21 mouse cellular contexts compared by ENCODE assay signal in the genomic region with DNA sequence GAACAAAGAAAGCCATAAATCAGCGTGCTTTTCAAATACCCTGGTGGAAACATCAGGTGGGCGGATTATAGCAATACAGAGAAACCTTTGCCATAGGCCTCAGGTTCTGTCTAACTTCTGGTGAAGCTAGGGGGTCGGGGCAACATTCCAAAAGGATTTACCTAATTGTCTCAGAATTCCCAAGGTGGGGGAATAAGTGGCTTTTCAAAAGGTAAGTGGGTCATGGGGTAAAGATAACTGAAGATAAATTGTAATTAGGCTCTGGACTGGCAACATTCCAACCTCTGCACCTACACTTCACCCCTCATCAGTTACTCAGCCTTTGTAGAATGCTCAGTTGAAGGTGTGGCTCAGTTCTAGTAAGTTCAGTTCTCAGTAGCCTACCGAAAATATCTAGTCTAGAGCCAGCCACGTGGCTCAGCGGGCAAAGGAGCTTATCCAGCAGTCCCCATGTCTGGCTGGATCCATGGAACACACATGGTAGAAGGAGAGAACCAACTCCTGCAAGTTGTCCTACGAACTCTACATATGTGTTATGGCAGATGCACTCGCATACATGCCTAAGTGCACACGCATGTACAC. TPM values are rescaled to one million over a fixed set of nuclear protein-coding genes. Genes with fewer than 3 reads are reported as not detected.
DNase-seq lines count a peak whose midpoint lies in the region; ATAC-seq and TF ChIP-seq lines count a peak whose summit lies in the region.
"Had no signal": no experiment of that assay in that cellular context is flagged by ENCODE, and none has a peak within 500 bp of the region (broad histone marks: within the 10 kb centered on the region; RNA-seq: fewer than 3 reads in every experiment).

No protein-coding gene starts in this region.

- no peak for ATAC-seq in lung, embryonic 15.5 days (ENCODE audit: borderline replicate concordance, extremely low read depth, low FRiP score, low TSS enrichment)
- ATAC-seq in stomach, embryonic 16.5 days (ENCODE audit: insufficient read depth, low FRiP score), result no peak
- no peak for ATAC-seq in megakaryocyte-erythroid progenitor cell, adult 5-6 weeks (replicated peaks; ENCODE audit: low FRiP score, low TSS enrichment, poor library complexity, severe bottlenecking)
- ATAC-seq: forebrain, embryonic 16.5 days had no signal

- H3K4me2 ChIP-seq in lung, embryonic 15.5 days, result no peak overlapping the region
- H3K4me2 ChIP-seq in stomach, embryonic 16.5 days (ENCODE audit: low read depth, low read length), result no peak overlapping the region
- H3K4me2 ChIP-seq: embryonic facial prominence, embryonic 15.5 days; heart, embryonic 11.5 days; heart, embryonic 15.5 days; hindbrain, embryonic 14.5 days had no signal

- H3K36me3 ChIP-seq in lung, embryonic 15.5 days, result no peaks in the 10 kb centered on the region
- H3K36me3 ChIP-seq in MEL (ENCODE audit: control insufficient read depth in 1 of 2, insufficient read depth in 2 of 2, low read length in 2 of 2), result peaks cover 0 to 8% of the 10 kb centered on the region in 2 experiments; a peak in 1 of 4 replicates
- H3K36me3 ChIP-seq in stomach, embryonic 16.5 days (ENCODE audit: control insufficient read depth, insufficient read depth, low read length), result no peaks in the 10 kb centered on the region
- H3K36me3 ChIP-seq: embryonic facial prominence, embryonic 15.5 days; heart, embryonic 15.5 days; hindbrain, embryonic 10.5 days had no signal

- no peaks in the 10 kb centered on the region for H3K79me2 ChIP-seq in MEL (ENCODE audit: control insufficient read depth, insufficient read depth, low read length, poor library complexity)

- WGBS in lung, embryonic 15.5 days, result 69% methylated on average over 9 of the region's 9 CpGs
- WGBS in stomach, embryonic 16.5 days, result 75% methylated on average over 9 of the region's 9 CpGs

- H3K4me3 ChIP-seq in lung, embryonic 15.5 days, result no peak overlapping the region
- no peak overlapping the region for H3K4me3 ChIP-seq in MEL (ENCODE audit: control insufficient read depth in 1 of 2, insufficient read depth in 1 of 2, low read depth in 2 of 2, low read length in 2 of 2)
- no peak overlapping the region for H3K4me3 ChIP-seq in stomach, embryonic 16.5 days (replicated peaks; ENCODE audit: low read length)
- H3K4me3 ChIP-seq: embryonic facial prominence, embryonic 15.5 days; erythroblast, embryonic 14.5 days; heart, adult 2 months; heart, embryonic 15.5 days; hindbrain, embryonic 10.5 days had no signal

- H3K27me3 ChIP-seq in lung, embryonic 15.5 days, result no peaks in the 10 kb centered on the region
- no peaks in the 10 kb centered on the region for H3K27me3 ChIP-seq in MEL (ENCODE audit: control insufficient read depth in 1 of 2, insufficient read depth in 2 of 2, low read length in 2 of 2)
- no peaks in the 10 kb centered on the region for H3K27me3 ChIP-seq in stomach, embryonic 16.5 days (ENCODE audit: control insufficient read depth, insufficient read depth, low read length)
- H3K27me3 ChIP-seq: embryonic facial prominence, embryonic 15.5 days; heart, embryonic 15.5 days had no signal

- no peak for TF ChIP-seq CTCF in MEL (IDR thresholded peaks at IDR 0.05 in 2 of 3, conservative IDR thresholded peaks at IDR 0.05 in 1 of 3; ENCODE audit: control insufficient read depth in 1 of 3, insufficient read depth in 1 of 3, low read depth in 2 of 3, low read length in 3 of 3, poor library complexity in 1 of 3, severe bottlenecking in 1 of 3)

- peaks cover 15% of the 10 kb centered on the region for H3K4me1 ChIP-seq in lung, embryonic 15.5 days
- peaks cover 5 to 11% of the 10 kb centered on the region in 2 experiments; a peak in 3 of 4 replicates for H3K4me1 ChIP-seq in MEL (ENCODE audit: control insufficient read depth in 1 of 2, insufficient read depth in 2 of 2, low read length in 2 of 2)
- peaks cover 10% of the 10 kb centered on the region; the same call in 1 of the 2 replicates for H3K4me1 ChIP-seq in stomach, embryonic 16.5 days (ENCODE audit: control insufficient read depth, insufficient read depth, low read length)
- H3K4me1 ChIP-seq: embryonic facial prominence, embryonic 15.5 days; heart, embryonic 15.5 days had no signal

- no peak for DNase-seq in lung, postnatal 4 days
- DNase-seq in MEL (ENCODE audit: low read depth, low spot score), result peak; percentile 62
- peak; percentile 97 for DNase-seq in fat pad, adult 2 months (ENCODE audit: extremely low read depth, low read depth, low spot score)
- no peak for DNase-seq in right cerebral cortex, postnatal 14 days
- DNase-seq: cerebellum, adult 11 months; cerebellum, adult 8-10 months; cerebellum, postnatal 14 days; embryo, embryonic 11 days; gastrocnemius, postnatal 10 days; heart, adult 2 months; heart, postnatal 14 days had no signal

- H3K9ac ChIP-seq in lung, embryonic 15.5 days, result no peak overlapping the region
- H3K9ac ChIP-seq in MEL (ENCODE audit: control insufficient read depth, low read depth, low read length, poor library complexity, severe bottlenecking), result no peak overlapping the region
- H3K9ac ChIP-seq in stomach, embryonic 16.5 days (ENCODE audit: low read length), result no peak overlapping the region; the same call in 1 of the 2 replicates
- H3K9ac ChIP-seq: embryonic facial prominence, embryonic 15.5 days; heart, embryonic 15.5 days; hindbrain, embryonic 14.5 days had no signal

- H3K9me3 ChIP-seq in lung, embryonic 15.5 days, result no peaks in the 10 kb centered on the region
- H3K9me3 ChIP-seq in MEL (replicated peaks; ENCODE audit: insufficient read depth, low read length), result no peaks in the 10 kb centered on the region
- H3K9me3 ChIP-seq in stomach, embryonic 16.5 days (replicated peaks; ENCODE audit: control insufficient read depth, low read length), result 0 out of 2 replicates have a peak, but pooled peaks cover 4% of the 10 kb centered on the region
- H3K9me3 ChIP-seq: embryonic facial prominence, embryonic 15.5 days; heart, embryonic 15.5 days had no signal

- no peak for TF ChIP-seq POLR2A in MEL (IDR thresholded peaks at IDR 0.05; ENCODE audit: control insufficient read depth in 1 of 2, insufficient read depth in 1 of 2, low read depth in 1 of 2, low read length in 2 of 2, poor library complexity in 1 of 2)

- no peak for TF ChIP-seq RAD21 in MEL (IDR thresholded peaks at IDR 0.05; ENCODE audit: low read depth, low read length)

- TF ChIP-seq EP300 in MEL (IDR thresholded peaks at IDR 0.05; ENCODE audit: low read depth in 1 of 2, low read length in 2 of 2), result no peak

- H3K27ac ChIP-seq in lung, embryonic 15.5 days, result 0 out of 2 replicates have a peak overlapping the region, but pooled peaks have one; percentile 29
- no peak overlapping the region for H3K27ac ChIP-seq in MEL (ENCODE audit: control insufficient read depth, low read depth, low read length)
- H3K27ac ChIP-seq in stomach, embryonic 16.5 days (ENCODE audit: low read length), result peak overlapping the region; percentile 79
- H3K27ac ChIP-seq: embryonic facial prominence, embryonic 15.5 days; heart, adult 2 months; heart, embryonic 15.5 days; hindbrain, embryonic 10.5 days; hindbrain, embryonic 14.5 days had no signal

TF ChIP-seq in MEL, 35 proteins besides CTCF, POLR2A, EP300 and RAD21 (continues in another document):
- TF ChIP-seq GATA1 (IDR thresholded peaks at IDR 0.05; ENCODE audit: low read depth, low read length) (0 out of 2 replicates have a peak, but pooled peaks have one; percentile 24), MEF2A (IDR thresholded peaks at IDR 0.05; ENCODE audit: extremely low read depth, insufficient replicate concordance, low read depth, low read length, poor library complexity, severe bottlenecking) (no peak), CHD2 (IDR thresholded peaks at IDR 0.05; ENCODE audit: low read length) (no peak), E2F4 (IDR thresholded peaks at IDR 0.05; ENCODE audit: borderline replicate concordance, low read depth, low read length) (no peak), MAX (IDR thresholded peaks at IDR 0.05; ENCODE audit: low read length) (peak; percentile 59), SMC3 (IDR thresholded peaks at IDR 0.05; ENCODE audit: low read depth, low read length) (no peak), POLR2AphosphoS5 (IDR thresholded peaks at IDR 0.05; ENCODE audit: borderline replicate concordance, low read depth, low read length) (no peak), MXI1 (IDR thresholded peaks at IDR 0.05; ENCODE audit: low read depth, low read length) (peak; percentile 32; the same call in 1 of the 2 replicates), JUND (IDR thresholded peaks at IDR 0.05; ENCODE audit: low read depth, low read length) (no peak), USF2 (IDR thresholded peaks at IDR 0.05; ENCODE audit: borderline replicate concordance in 1 of 2, insufficient read depth in 1 of 2, low read depth in 1 of 2, low read length in 2 of 2) (no peak), USF1 (IDR thresholded peaks at IDR 0.05; ENCODE audit: low read depth, low read length) (peak; percentile 43; the same call in 1 of the 2 replicates), ZKSCAN1 (IDR thresholded peaks at IDR 0.05; ENCODE audit: low read depth, low read length) (no peak), BHLHE40 (IDR thresholded peaks at IDR 0.05; ENCODE audit: borderline replicate concordance, low read depth, low read length) (no peak), HCFC1 (IDR thresholded peaks at IDR 0.05; ENCODE audit: low read depth, low read length) (no peak), MYB (IDR thresholded peaks at IDR 0.05; ENCODE audit: low read depth, low read length) (no peak), ZMIZ1 (IDR thresholded peaks at IDR 0.05; ENCODE audit: low read depth, low read length) (no peak), NRF1 (IDR thresholded peaks at IDR 0.05; ENCODE audit: insufficient read depth, low read depth, low read length, poor library complexity, severe bottlenecking) (no peak), CHD1 (IDR thresholded peaks at IDR 0.05; ENCODE audit: low read depth, low read length) (no peak), MAZ (IDR thresholded peaks at IDR 0.05; ENCODE audit: low read depth, low read length) (no peak), MAFK (IDR thresholded peaks at IDR 0.05; ENCODE audit: borderline replicate concordance, low read depth, low read length) (no peak), MYC (IDR thresholded peaks at IDR 0.05; ENCODE audit: low read depth, low read length) (0 out of 2 replicates have a peak, but pooled peaks have one; percentile 61), GABPA (IDR thresholded peaks at IDR 0.05; ENCODE audit: low read depth, low read length) (no peak), RCOR1 (IDR thresholded peaks at IDR 0.05; ENCODE audit: low read depth, low read length) (no peak)

RNA-seq across cellular contexts. Expression of a gene that starts 51.8 kb away (rescaled TPM):
- 27.1 and 27.3 TPM in 2 replicates for polyA plus RNA-seq in lung, embryonic 15.5 days (2015; fragmentation: Nextera tagmentation; extraction: Ambion mirVana)
- 15.5 and 16.1 TPM in 2 replicates for total RNA-seq in MEL (2012; rRNA removed)
- polyA plus RNA-seq in MEL (2012; ENCODE audit: insufficient read depth in 1 of 2, insufficient read length in 2 of 2, low read depth in 1 of 2, low replicate concordance in 2 of 2, missing spikeins in 1 of 2), result 10 to 100 TPM in 1 of 2 experiments, not detected in 1; 10.1 TPM
- polyA plus RNA-seq in stomach, embryonic 16.5 days (2015; fragmentation: Nextera tagmentation; extraction: Ambion mirVana), result 17.1 and 17.7 TPM in 2 replicates
- 14.4 and 15.2 TPM in 2 replicates for total RNA-seq in megakaryocyte-erythroid progenitor cell, adult 5-6 weeks (2014; fragmentation: Nextera tagmentation)
- 26.2 and 26.7 TPM in 2 replicates for total RNA-seq in megakaryocyte-erythroid progenitor cell, adult 5-6 weeks (2017)

Comparison
In these comparisons a context has a peak if more than half of its experiments do, and no peak if none do; other contexts are left out.
1. DNase-seq: peak in MEL (single experiment) and fat pad, adult 2 months (single experiment); none in lung, postnatal 4 days (0 of 2) and right cerebral cortex, postnatal 14 days (single experiment).